Mouse (Mus musculus) kidney, embryonic 14.5 days (tissue): ENCODE data around the gene Usp37. TPM values are rescaled to one million over a fixed set of nuclear protein-coding genes. Genes with fewer than 3 reads are reported as not detected.

Source experiments
- ATAC-seq: fragments of 200-750 bp; cut with Nextera tagmentation; 2 replicates; pipeline ENCODE4 v1.8.0; 2017; ENCODE audit warnings: moderate number of reproducible peaks, mild to moderate bottlenecking, moderate TSS enrichment, moderate library complexity; ENCODE audit not compliant: low FRiP score, low TSS enrichment
- H3K27ac ChIP-seq: fragments of 300-500 bp; sonication (generic); 2 replicates; pipeline ENCODE4 v1.5.1; 2014; ENCODE audit warnings: low read depth, mild to moderate bottlenecking, low read length, moderate library complexity, mixed read lengths
- H3K27me3 ChIP-seq: fragments of 300-500 bp; sonication (generic); 2 replicates; pipeline ENCODE4 v1.6.1; 2014; ENCODE audit warnings: mild to moderate bottlenecking, low read length; ENCODE audit not compliant: control insufficient read depth, insufficient read depth
- H3K36me3 ChIP-seq: fragments of 300-500 bp; sonication (generic); 2 replicates; pipeline ENCODE4 v1.6.1; 2014; ENCODE audit warnings: low read length, mixed read lengths; ENCODE audit not compliant: control insufficient read depth, insufficient read depth
- H3K4me1 ChIP-seq: fragments of 300-500 bp; sonication (generic); 2 replicates; pipeline ENCODE4 v1.6.1; 2014; ENCODE audit warnings: low read length, mixed read lengths; ENCODE audit not compliant: control insufficient read depth, insufficient read depth
- H3K4me2 ChIP-seq: fragments of 300-500 bp; sonication (generic); replicated peaks from 2 replicates; pipeline ENCODE4 v1.6.1; 2014; ENCODE audit warnings: low read depth, mild to moderate bottlenecking, low read length
- H3K4me3 ChIP-seq: fragments of 300-500 bp; sonication (generic); 2 replicates; pipeline ENCODE4 v1.5.1; 2014; ENCODE audit warnings: mild to moderate bottlenecking, low read length
- H3K9ac ChIP-seq: fragments of 300-500 bp; sonication (generic); 2 replicates; pipeline ENCODE4 v1.6.1; 2014; ENCODE audit warnings: low read depth, mild to moderate bottlenecking, low read length, moderate library complexity
- H3K9me3 ChIP-seq: fragments of 300-500 bp; sonication (generic); 2 replicates; pipeline ENCODE4 v1.6.1; 2016; ENCODE audit warnings: low read length; ENCODE audit not compliant: control insufficient read depth
- WGBS: fragments of 180-500 bp; shearing (Covaris S2); extraction: QIAGEN DNeasy Blood & Tissue Kit; methylation state at CpG from one replicate; pipeline ENCODE4 v1.1.7; 2014; 5-methylcytosine and 5-hydroxymethylcytosine counted together
- polyA plus RNA-seq: library from polyadenylated mRNA; unstranded; fragments of >200 nt; fragmentation: Nextera tagmentation; extraction: Ambion mirVana; gene quantifications from 2 replicates; pipeline ENCODE4 v1.2.1, GENCODE M21; 2014

Usp37 gene
- polyA plus RNA-seq, 1 experiment from 2014 or later = 43.9 TPM

- Histone ChIP-seq H3K4me2 (no peak overlapping the region), H3K9ac (no peak overlapping the region), H3K4me1 (no peaks in the 10 kb centered on the region), H3K27ac (no peak overlapping the region), H3K36me3 (no peaks in the 10 kb centered on the region), H3K9me3 (no peaks in the 10 kb centered on the region), H3K4me3 (no peak overlapping the region), H3K27me3 (no peaks in the 10 kb centered on the region)
- no peak for ATAC-seq
- 85% methylated on average over 8 of the region's 8 CpGs for WGBS
Observed at GRCm38 (mm10) chr1:74412711-74413110, 131.4 kb downstream of the Usp37 start.

DNA sequence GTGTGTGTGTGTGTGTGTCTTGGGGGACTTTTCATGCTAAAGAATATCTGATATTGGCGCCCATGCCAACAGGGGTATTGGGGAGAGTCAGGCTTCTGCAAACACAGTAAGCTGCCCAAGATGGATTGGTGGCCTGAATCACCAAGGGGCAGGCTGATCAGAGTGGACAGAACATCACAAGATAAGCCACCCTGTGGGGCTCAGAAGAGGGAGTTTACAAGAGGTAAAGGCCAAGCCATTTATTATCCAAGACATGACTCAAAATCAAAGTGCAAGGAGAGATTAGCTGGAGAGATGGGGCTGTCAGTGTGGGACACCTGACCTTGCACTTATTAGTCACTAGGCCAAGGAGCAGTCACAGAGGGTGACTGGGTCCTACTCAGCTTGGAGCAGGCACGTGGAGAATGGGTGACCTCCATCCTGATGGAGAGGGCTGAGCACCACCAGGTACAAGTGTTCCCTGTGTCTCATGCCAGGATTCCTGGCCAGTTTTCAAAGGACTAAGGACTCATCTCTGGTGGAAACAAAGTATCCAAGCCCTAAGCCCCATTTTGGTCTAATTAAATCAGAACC, 132.2 kb downstream of the Usp37 start:
- no peak for ATAC-seq
- H3K9me3 ChIP-seq = no peaks in the 10 kb centered on the region
- H3K27me3 ChIP-seq = no peaks in the 10 kb centered on the region
- no peak overlapping the region for H3K27ac ChIP-seq
- no peaks in the 10 kb centered on the region for H3K4me1 ChIP-seq
- no peak overlapping the region for H3K4me2 ChIP-seq
- H3K9ac ChIP-seq = no peak overlapping the region
- H3K4me3 ChIP-seq = no peak overlapping the region
- no peaks in the 10 kb centered on the region for H3K36me3 ChIP-seq
- 54% methylated on average over 2 of the region's 2 CpGs for WGBS

DNA sequence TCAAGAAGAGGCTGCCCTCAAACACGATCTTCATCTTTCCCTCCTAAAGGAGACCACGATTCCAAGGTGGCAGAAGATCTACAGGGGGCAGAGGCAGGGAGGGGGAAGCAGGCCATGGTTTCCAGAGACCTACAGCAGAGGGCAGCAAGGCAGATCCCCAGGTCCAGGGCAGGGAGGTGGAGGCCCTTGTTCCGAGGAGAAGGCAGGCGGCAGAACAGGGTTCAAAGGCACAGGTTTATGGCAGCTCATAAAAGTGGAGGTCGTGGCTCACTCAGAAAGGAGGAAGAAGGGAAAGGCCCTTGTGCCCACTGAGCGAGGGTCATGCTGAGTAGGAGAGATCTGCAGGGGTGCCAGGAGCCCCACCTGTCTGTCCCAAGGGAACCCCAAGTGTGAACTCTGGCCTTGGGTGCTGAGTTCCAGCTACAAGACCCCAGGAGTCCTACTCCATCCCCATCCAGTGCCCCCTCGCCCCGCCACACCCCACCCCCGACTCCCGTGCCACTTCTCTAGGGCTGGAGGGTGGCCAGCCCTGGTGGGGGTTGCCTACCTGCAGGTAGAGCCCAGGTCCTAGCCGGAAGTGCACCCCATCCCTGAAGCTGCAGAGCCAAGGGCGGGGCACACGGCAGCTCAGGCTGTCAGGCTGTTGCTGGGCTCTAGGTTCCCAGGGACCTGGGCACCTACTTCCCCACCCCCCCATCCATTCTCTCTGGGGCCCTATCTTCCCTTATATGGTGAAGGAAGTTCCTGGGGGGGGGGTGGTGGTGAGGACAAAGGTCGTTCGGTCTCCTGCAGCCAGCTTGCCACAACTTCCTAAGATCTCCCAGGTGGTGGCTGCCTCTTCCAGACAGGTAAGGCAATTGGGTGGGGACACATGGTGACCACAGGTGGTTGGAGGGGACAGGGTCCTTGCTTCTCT, 135.2 kb downstream of the Usp37 start, which contains the start of gene Vil1:
Gene Vil1, plus strand, starts transcription at position 788 of the 916 bp plus-strand sequence.
- Histone ChIP-seq H3K27ac (no peak within 1 kb of the TSS), H3K4me2 (no peak within 1 kb of the TSS)

DNA sequence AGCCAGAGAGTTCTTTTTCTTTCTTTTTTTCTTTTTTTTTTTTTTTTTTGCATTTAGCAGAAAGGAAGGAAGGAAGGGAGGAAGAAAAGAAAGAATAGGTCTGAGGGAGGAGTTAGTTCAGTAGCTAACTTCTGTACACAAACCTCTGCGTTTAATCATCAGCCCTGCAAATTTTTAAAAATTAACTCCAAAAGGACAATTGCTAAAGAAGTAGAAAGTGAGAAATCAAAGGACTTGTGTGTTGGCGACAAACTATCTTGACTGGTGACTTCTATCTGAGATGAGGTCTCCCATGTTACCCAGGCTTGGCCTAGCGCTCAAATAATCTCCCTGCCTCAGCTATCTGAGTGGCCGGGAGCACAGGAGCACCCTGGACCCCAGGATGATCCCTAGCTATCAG, 139.9 kb downstream of the Usp37 start:
- no peak for ATAC-seq

More for the DNA sequence above, 135.2 kb downstream of the Usp37 start, which contains the start of gene Vil1:
- no peak within 1 kb of the TSS for H3K9ac ChIP-seq
- H3K27me3 ChIP-seq = no peaks in the 10 kb centered on the region
- H3K4me3 ChIP-seq = no peak within 1 kb of the TSS
- no peaks in the 10 kb centered on the region for H3K4me1 ChIP-seq
- ATAC-seq = 0 out of 2 replicates have a peak, but pooled peaks have one; percentile 40
- H3K9me3 ChIP-seq = no peaks in the 10 kb centered on the region
- H3K36me3 ChIP-seq = no peaks in the 10 kb centered on the region
- WGBS = 37% methylated on average over 15 of the region's 15 CpGs

GRCm38 (mm10) chr1:74401015-74401702, 142.9 kb downstream of the Usp37 start:
- H3K4me3 ChIP-seq = no peak overlapping the region
- WGBS = 57% methylated on average over 16 of the region's 16 CpGs
- no peak for ATAC-seq
- no peak overlapping the region for H3K27ac ChIP-seq
- no peak overlapping the region for H3K4me2 ChIP-seq
- no peaks in the 10 kb centered on the region for H3K27me3 ChIP-seq
- H3K9ac ChIP-seq = no peak overlapping the region
- no peaks in the 10 kb centered on the region for H3K9me3 ChIP-seq
- no peaks in the 10 kb centered on the region for H3K36me3 ChIP-seq
- no peaks in the 10 kb centered on the region for H3K4me1 ChIP-seq

More for the DNA sequence above, 139.9 kb downstream of the Usp37 start:
- Histone ChIP-seq H3K27ac (no peak overlapping the region), H3K36me3 (no peaks in the 10 kb centered on the region), H3K4me1 (no peaks in the 10 kb centered on the region), H3K4me2 (no peak overlapping the region), H3K4me3 (no peak overlapping the region), H3K9ac (no peak overlapping the region), H3K27me3 (no peaks in the 10 kb centered on the region), H3K9me3 (no peaks in the 10 kb centered on the region)
- WGBS = 86% methylated on average over 4 of the region's 4 CpGs

GRCm38 (mm10) chr1:74400531-74400930, 143.6 kb downstream of the Usp37 start:
- Histone ChIP-seq H3K4me1 (no peaks in the 10 kb centered on the region), H3K9ac (no peak overlapping the region), H3K9me3 (no peaks in the 10 kb centered on the region), H3K27me3 (no peaks in the 10 kb centered on the region), H3K36me3 (no peaks in the 10 kb centered on the region), H3K27ac (no peak overlapping the region), H3K4me2 (no peak overlapping the region), H3K4me3 (no peak overlapping the region)
- ATAC-seq = no peak
- 82% methylated on average over 3 of the region's 3 CpGs for WGBS

DNA sequence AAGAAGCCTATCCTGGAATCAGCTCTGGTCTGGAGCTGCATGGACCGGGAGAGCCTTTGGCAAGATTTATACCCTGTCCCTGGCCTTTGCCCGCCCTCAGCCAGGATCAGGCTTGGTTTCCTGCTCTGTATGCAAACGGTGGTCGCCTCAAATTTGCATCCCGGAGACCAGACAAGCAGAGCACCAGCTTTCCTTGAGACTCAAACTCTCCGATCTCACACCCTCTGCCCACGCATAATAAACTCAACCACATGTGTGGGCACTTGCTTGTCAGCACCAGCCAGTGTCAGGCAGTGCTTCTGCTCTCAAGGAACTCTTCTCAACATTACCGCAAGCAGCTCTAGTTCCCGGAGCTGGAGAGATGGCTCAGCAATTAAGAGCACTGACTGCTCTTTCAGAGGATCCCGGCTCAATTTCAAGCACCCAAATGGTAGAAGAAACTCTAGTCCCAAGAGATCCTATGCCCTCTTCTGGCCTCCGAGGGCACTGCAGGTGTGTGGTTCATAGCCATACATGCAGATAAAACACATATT, 146.1 kb downstream of the Usp37 start:
- peak overlapping the region; percentile 63 for H3K9ac ChIP-seq
- peaks cover 21% of the 10 kb centered on the region for H3K36me3 ChIP-seq
- 2% methylated on average over 11 of the region's 11 CpGs for WGBS
- H3K27ac ChIP-seq = peak overlapping the region; percentile 97
- peak overlapping the region; percentile 42 for H3K4me3 ChIP-seq
- no peaks in the 10 kb centered on the region for H3K9me3 ChIP-seq
- ATAC-seq = peak; percentile 65
- no peaks in the 10 kb centered on the region for H3K27me3 ChIP-seq
- H3K4me1 ChIP-seq = peaks cover 6% of the 10 kb centered on the region
- peak overlapping the region; percentile 75 for H3K4me2 ChIP-seq

- under 1% methylated on average over 40 of the region's 41 CpGs for WGBS
- peak overlapping the region; percentile 97 for H3K27ac ChIP-seq
- H3K9ac ChIP-seq = peak overlapping the region; percentile 63
- peak overlapping the region; percentile 42 for H3K4me3 ChIP-seq
- peak overlapping the region; percentile 75 for H3K4me2 ChIP-seq
- H3K9me3 ChIP-seq = no peaks in the 10 kb centered on the region
- no peaks in the 10 kb centered on the region for H3K27me3 ChIP-seq
- ATAC-seq = peak; percentile 94
- H3K36me3 ChIP-seq = peaks cover 21% of the 10 kb centered on the region
- H3K4me1 ChIP-seq = peaks cover 12% of the 10 kb centered on the region
Observed at GRCm38 (mm10) chr1:74397268-74397918, 146.7 kb downstream of the Usp37 start.
